Mouse (Mus musculus) right cerebral cortex, postnatal 14 days (tissue): ENCODE data around the gene Tmem178b.
A peak's percentile ranks its signal among the peaks of the same experiment; 100 is the strongest.

Source experiments
- DNase-seq: peaks from one replicate; pipeline ENCODE4 v3.0.0; 2022

The Tmem178b gene

DNA sequence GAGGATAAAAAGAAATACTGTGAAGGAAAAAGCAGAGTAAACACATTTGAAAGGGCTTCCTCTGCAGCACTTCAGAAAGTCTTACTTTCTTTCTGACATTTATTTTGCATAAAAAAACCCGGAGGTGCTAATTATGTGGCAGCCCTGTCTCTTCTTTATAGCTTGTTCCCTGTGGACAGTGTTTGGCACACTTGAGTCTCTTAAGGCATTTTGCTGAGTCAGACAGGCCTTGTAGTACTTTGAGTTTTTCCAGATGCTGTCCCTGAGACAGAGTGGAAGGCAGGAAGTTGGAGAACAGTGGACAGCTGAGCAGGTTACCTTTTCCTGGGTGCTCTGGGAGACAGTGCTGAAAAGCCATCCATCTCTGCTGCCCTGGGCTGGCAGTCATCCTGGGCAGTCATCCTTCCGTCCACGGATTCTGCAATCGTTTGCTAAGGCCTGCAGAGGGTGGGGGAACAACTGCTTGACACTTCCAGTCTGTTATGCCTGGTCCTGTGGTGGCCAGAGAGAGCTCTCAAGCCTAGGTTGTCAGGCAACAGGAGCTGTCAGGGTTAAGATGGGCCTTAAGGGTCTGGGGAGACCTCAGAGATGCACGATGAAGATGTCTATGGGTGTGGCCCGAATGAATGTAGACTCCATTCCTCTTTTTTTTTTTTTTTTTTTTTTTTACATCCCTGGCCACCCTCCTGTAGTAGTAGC lies 46.1 kb downstream of the Tmem178b start:
- DNase-seq, result no peak

DNA sequence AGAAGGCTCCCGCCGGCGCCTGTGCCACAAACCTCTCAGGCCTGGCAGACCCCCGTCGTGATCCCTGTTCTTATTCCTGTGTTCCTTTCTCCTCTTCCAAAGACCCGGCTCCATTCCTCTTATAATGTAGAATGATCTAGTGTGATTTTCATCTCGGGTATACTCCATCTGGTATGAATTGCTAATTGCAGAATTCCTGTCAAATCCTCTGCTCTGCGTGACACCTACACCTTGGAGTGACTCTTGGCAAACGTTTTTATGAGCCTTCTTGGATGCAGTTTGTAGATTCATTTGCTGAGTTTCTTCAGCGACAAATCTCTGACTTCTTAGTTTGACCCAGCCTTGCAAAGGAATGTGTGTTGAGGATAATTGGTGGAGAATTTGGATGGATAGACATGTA lies 53.4 kb downstream of the Tmem178b start:
- no peak for DNase-seq

DNA sequence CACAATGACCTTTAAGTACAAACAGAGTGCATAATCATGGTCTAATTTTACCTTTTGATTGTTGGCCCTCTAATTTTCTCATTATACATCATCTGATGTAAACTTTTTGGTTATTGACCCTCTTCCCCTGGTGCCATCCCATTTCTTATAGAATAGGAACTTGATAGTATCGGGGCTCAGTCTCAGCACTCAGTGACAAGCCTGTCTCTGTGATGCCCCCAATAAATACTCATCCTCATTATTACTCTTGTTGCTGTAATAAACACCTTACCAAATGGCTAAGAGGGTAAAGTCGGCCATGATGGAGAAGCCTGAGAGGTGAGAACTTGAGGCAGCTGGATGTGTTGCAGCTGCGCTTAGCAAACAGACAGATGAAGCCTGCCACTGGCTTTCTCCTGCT lies 63.5 kb downstream of the Tmem178b start:
- DNase-seq, result no peak

DNA sequence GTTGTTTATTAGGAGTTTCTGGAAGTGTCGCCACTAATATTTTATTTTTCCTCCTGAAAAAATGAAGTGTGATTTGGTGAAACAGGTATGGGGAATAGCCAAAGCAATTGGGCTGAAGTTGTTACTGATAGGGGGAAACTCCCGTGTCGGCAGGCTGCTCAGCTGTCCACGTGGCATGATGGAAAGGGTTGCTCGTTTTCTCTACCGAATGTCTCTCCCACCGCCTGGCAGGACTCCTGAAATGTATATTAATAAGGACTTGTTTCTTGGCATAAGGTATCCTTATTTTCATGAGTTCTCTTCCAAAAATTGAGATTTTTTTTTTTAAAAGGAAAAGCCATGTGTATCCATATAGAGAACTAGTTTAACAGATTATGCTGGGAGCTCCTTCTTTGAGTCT lies 67.8 kb downstream of the Tmem178b start:
- no peak for DNase-seq

DNA sequence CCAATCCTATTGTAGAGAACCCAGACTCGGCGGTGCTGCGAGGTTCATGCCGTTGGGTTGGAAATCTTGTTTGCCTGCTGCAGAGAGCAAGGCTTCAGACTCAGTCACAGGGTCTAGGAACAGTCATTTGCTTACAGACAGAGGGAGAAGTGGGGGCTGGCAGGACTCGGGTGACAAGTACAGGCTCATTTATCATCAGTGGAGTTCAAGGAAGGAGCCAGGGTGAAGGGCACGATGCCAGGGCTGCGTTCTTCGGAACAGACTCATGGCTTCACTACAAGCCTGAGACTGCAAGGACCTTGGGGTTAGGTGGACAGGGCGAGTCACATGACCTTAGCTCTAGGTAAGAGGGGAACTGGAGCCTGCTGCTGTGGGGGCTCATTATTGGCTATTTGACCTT lies 71.8 kb downstream of the Tmem178b start:
- peak; percentile 15 for DNase-seq

DNA sequence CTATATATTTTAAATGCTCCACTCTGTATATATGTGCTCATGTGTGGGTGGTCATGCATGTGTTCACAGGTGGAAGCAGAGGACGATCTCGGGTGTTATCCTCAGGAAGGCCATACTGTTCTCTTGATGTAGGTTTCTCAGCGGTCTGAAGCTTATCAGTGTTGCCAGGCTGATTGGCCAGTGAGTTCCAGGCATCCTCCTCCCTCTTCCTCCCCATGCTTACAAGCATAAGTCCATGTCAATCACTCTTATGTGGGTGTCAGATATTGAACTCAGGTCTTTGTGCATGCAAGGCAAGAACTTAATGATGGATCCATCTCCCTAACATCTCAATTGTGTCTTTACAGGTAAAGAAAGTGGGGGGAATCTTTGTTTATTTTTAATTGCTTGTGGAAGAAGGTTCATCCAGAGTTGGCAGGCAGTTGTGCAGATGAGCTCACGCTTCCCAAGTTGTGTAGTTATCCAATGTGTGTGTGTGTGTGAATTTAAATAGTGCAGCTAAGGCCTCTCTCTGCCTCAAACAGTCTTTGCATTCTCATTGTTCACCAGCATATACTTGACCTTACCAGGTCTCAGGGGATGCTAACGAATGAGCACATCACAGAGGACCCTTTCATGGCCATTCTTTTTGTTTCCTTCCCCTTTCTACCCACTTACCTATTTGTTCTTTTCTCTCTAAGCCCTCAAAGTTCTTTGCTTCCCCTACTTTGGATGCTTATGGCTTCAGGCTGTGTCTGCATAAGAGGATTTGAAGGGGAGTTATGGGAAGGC lies 72.8 kb downstream of the Tmem178b start:
- DNase-seq, result no peak

DNA sequence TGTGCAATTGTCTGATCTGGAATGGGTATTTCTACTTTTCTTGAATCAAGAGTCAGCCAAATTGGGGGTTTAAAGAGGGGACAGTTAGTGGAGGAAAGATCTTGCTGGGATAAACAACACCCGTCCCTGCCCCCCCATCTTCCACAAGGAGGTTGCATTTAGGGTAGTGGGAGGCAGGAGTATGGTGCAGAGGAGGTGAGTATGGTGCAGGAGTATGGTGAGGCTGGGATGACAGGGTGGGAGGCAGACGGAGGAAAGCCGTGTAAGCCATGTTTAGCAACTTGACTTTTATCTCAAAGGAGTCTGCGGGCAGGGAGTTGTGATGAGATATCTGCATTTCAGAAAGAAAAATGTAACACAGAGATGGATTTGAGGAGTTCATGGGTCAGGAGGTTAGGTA lies 73.5 kb downstream of the Tmem178b start:
- DNase-seq, result no peak

DNA sequence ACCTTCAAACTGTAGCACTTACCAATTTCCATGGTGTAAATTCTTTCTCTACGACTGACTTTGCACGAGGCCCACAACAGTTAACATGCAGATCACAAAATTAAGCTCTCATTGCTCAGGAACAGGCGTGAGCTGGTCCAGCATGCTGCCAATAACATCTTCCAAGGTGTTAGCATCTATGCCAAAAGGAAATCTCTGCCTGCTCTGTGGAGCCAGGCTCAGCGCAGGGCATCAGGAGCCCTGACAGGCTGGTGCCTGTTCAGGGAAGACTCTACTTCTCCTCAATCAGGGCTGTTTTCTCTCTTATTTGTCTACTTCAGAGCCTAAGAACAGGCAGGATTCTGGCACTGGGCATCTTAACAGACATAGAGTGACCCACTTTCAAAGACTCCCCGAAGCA lies 80.9 kb downstream of the Tmem178b start:
- no peak for DNase-seq

DNA sequence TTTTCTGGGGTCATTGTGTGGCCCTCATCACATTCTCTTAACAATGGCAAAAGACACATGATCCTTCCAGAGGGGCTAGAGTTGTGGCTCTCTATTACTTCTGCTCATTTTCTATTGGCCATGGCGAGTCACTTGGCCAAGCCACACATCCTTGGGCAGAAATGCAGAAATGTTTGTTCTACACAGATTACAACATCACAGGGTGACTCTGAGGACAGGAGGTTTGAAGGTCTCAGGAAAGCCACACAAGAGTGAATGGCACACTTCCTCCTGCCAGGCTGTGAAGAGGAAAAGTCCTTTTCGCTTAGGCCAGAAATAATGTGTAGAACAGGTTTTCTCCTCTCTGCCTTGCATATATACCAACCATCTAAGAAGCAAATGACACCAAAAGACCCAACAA lies 82.1 kb downstream of the Tmem178b start:
- DNase-seq, result no peak

DNA sequence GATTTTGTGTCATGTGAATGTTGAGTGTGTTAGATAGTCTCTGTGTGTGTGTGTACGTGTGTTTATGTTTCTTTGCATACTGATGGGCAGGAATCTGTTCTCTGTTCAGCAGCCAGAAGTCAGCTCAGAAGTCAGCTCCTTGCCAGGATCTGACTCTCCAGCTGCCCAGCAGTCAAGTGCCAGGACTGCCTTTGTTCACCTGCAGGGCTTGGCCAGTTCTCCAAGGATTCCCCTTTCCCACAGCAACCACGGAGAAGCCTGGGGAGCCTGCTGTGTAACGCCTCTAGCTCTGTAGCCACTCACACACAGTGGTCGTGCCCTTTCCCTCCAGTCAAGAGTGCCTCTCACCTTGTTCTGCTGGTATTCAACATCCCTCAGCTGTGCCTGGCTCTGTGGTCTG lies 91.5 kb downstream of the Tmem178b start:
- DNase-seq, result no peak

DNA sequence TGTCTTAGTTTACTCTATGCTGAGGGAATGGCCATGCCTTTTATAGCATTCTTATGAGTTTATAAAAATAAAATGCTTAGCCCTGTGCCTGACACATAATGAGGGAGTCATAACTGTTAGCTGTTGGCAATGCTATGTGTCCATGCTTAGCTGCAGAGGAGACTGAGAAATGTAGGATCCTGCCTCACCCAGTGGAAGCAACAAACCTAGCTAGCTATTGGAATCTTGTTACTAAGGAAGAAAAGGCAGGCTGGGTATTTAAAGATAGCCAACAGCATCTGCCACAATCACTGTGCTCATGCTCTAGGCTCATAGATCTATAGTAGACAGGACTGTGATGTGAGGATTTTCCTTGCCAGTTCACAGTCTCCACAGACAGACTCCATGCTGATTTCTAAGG lies 97.2 kb downstream of the Tmem178b start:
- no peak for DNase-seq

DNA sequence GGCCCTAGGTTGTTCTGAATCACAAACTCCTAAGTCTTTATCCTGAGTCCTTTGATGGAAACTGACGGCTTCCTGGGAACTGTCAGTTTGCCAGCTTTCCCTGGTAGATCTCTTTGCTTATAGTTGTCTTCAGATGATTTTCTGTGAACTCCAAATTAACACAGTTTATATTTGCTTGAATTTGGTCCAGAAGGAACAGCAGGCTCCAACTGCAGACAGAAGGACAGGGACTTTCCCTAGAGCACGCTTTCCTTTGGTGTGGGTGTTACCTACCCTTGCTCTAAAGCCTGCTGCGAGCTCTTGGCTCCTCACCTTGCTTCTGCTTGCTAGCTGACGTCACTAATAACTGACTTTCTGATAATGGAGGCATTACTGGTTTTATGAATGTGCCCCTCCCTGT lies 105.9 kb downstream of the Tmem178b start:
- no peak for DNase-seq

DNA sequence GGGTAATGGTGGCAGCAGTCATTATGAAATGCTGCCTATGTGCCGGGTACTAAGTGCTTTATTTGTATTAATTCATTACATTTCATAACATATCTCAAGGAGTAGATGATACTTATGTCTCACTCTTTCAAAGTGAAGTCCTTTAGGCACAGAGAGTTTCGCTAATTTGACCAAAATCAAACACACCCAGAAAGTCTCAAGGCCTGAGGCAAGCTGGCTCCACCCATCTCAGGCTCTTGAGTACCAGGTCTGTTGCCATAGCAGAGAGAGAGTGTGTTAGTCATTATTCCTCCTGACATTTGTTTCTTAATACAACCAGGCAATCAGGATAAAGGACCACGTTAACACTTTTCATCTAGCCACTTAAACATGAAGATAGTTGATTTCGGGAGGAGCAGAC lies 117.7 kb downstream of the Tmem178b start:
- DNase-seq, result no peak

DNA sequence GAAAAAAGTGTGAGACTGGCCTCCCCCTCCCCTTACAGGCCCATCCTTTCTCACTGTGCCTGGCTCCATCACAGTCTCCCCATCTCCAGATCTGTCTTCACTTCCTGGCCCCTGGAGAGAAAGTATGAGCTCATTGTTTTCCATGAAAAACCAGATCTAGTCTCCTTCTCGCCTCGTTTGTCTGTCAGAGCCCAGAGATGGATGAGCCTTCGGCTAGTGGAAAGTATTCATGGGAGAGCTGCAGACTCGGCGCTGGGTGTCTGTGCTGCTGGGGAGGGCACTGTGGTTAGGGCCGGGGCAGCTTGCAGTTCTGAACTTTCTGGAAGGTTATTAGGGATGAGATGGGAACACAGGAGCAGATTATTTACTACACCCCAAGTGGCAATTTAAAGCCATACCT lies 118.9 kb downstream of the Tmem178b start:
- DNase-seq, result no peak

DNA sequence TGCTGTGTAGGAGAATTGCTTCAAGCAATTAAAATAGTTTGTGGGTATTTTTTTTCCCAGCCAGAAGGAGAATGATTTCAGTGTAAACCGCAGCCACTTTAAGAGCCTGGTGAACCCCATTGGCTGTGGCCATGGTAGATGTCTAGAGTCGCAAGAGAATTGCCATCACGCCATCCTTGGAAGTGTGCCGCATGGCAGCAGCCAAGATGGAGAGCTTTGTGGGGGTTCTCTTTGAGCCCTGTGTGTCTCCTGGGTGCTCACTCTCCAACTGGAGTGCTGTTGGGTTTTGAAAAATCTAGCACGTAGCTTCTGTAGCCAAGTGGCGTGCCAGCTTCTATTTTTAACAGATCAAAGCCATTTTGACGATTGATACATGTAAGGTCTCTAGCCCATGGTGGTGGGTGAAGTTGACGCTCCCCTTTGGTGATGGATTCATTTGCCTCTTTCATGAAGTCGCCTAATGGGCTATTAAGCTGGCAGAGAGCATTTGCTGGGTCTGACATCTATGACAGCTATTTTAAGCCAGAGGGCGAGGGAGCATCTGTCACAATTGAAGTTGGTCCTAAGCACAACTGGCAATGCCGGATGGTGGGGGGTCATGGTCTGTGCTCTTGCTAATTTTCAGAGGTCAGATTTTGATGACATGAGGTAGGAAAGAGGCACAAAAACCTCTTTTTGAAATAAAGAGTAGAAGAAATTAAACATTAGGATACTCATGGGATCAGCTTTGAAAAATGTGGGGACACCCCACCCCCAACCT lies 133.1 kb downstream of the Tmem178b start:
- DNase-seq, result no peak

DNA sequence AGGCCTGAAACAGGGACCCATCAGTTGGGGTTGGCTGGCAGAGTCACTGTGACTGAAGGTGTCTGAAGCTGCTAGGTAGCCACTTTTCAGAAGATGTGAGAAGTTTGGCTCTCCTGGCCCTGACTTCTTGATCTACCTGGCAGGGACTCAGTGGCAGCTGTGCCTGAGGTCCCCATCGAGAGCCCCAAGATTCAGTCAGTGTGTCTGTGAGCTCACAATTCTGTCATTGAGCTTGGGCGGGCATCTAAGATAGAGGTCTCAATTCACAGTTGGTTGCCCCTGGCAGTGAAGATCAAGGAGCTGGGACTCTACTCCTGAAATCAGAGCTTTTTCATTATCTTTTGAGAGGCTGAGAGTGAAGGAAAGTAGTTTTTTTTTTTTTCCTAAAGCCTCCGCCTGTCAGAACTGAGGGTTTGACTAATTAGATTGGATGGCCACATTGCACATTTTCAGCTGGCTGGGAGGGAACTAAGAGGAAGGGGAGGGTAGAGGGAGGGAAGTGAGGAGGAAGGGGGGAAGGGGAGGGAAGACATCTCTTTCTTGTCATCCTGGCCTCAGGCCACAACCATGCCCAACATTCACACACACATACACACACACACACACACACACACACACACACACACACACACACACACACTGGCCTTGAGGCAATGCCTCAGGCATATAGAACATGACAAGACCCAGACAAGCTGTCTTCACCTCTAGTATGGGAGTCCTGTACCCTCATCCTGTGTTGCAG lies 135.3 kb downstream of the Tmem178b start:
- DNase-seq, result no peak

DNA sequence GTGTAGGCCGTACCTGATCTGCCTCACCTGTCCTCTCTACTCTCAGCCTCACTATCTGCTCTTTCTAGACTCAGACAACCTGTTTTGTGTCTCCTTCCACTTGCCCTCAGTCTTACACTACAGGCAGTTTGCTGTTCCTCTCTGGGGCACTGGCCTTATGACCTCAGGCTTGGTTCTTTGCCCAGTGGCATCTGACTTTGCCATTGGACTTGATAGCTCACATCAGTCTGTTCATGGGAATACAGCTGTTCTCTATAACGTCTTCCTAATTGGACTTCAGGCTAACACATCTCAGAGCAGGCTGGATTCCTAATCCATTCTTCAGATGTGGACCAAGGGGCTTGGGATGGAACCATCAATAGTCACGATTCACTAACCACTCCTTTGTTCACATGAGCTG lies 136.6 kb downstream of the Tmem178b start:
- DNase-seq, result no peak

DNA sequence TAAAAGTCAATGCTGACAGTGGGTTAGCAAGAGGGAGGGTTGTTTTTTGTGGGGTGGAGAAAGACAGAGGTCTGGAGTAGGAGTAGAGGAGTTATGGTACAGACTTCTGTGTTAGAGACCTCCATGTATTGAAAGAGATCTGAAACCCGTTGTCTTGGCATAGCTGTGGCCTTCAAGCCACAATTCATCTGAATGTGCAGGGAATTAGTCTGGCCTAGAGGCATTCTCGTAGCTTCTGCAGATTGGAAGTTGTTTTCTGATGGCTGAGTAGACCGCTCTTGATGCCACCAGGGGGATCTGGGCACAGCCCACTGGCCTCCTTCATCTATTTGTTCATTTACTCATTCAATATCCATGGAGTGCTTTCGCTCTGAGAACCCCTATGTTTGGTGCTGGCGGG lies 138.0 kb downstream of the Tmem178b start:
- no peak for DNase-seq

DNA sequence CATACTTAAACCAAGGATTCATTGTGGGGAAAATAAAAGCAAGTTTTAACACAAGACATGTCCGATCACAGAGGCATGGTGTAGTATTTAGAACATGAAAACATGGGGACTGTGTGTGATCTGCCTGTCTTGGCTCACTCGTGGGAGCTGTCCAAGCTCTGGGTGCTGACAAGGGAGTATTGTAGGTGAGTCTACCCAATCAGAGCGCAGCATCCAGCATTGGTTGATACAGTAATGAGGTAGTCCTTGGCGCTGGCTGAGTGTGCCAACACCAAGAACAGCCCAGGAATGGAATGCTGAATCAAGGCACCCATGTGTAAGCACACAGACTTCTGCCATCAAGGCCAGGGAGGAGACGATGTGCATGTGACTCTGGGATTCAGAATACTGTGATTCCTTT lies 138.5 kb downstream of the Tmem178b start:
- no peak for DNase-seq

DNA sequence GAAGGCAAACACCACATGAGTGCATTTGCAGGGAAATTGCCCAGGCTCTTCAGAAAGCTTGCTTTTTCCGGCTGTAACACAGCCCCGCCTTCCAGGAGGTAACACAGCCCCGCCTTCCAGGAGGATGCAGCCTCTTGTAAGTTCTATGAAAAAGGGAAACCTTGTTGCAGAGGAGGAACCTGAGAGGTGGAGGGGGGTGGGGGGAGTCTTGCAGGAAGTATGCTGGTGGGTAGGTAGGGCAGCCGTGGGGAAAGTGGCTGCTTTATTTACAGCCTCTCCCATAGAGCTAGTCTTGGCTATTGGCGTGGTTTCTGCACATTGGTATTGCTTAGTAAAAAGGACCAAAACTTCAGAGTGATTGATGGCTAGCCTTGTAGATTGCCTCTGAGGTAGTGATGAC lies 140.3 kb downstream of the Tmem178b start:
- DNase-seq, result no peak

DNA sequence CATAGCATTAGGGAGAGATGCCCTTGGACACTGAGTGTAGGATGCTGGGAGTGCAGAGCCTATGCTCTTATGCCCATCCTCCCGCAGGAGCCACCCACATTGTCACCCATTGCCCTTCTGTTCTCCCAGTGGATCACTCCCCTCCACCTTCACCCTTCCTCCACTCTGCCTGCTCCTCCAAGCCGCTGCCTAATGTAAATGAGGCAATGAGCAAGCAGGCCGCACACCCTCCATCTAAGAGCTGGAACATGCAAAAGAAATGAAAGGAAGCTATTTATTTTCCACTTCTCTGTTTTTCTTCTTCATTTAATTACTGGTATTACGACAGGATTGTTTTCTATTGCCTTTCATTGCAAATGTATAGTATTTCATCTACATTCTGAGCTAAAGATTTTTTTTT lies 142.1 kb downstream of the Tmem178b start:
- DNase-seq, result no peak

DNA sequence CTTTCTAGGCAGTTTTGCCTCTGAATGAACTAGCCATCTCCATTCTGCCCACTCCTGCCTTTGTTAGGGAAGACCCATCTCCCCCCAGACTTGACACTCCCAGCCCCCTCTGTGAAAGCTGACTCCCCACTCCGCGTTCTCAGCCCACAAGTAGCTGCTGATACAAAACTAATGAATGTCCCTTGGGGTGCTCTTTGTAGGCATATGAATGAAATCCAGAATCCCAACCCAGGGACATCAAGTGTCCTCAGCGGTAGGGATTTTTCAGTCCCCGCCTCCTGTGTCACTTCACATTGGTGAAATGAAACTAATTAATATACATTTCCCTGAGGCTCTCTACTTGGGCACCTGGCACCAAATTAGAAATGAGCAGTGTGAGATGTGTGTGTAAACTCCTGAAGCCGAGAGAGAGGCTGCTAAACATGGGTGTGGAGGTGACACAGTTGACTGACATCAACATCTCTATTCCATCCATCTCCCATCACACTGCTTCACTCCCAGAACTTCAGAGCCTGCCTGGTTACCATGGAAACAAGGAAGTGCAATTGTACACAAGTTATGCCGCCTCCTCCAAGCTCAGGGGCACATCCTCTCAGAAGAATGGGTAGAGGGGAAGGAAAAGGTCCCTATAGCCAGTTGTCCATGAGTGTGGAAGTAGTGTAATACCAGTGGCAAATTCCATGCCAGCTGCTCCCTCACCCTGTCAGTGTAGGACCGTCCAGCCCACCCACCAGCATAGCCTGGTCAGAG lies 142.8 kb downstream of the Tmem178b start:
- no peak for DNase-seq

DNA sequence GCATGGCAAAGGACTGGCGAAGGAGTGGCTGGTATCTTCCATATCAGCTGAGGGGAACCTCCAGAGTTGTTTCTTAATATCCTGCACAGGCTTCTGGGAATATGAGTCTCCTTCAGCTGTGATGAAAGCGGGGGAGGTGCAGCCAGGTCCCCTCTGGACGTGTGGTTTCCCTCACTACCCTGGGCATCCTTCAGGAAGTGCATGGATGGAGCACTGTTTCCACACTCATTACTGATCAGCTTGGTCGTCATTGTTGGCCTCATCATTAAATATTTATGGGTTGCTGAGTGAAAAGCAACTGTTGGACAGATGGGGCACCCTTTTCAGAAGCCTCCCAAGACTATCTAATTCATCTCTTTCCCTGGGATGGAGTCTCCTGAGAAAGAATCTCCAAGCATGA lies 146.3 kb downstream of the Tmem178b start:
- no peak for DNase-seq
